Mouse (Mus musculus) embryonic fibroblast, embryonic 13.5 days (primary cell): ENCODE data around the gene Osbp. TPM values are rescaled to one million over a fixed set of nuclear protein-coding genes. Genes with fewer than 3 reads are reported as not detected.

ENCODE experiments used
- H3K27ac ChIP-seq: 2 replicates; pipeline ENCODE4 v1.5.1; 2012; ENCODE audit warnings: low read length, control low read depth, inconsistent platforms; ENCODE audit not compliant: insufficient read depth
- H3K4me1 ChIP-seq: 2 replicates; pipeline ENCODE4 v1.6.1; 2011; ENCODE audit warnings: low read length; ENCODE audit not compliant: control insufficient read depth, insufficient read depth
- H3K4me3 ChIP-seq: 2 replicates; pipeline ENCODE4 v1.5.1; 2011; ENCODE audit warnings: mild to moderate bottlenecking, control low read depth, low read length; ENCODE audit not compliant: insufficient read depth
- CTCF ChIP-seq: IDR thresholded peaks from 2 replicates; pipeline ENCODE4 v1.5.1; 2011; ENCODE audit warnings: mild to moderate bottlenecking, control low read depth, low read length, moderate library complexity, borderline replicate concordance; ENCODE audit not compliant: insufficient read depth
- POLR2A ChIP-seq: IDR thresholded peaks from 2 replicates; pipeline ENCODE4 v1.6.1; 2011; ENCODE audit warnings: low read depth, mild to moderate bottlenecking, control low read depth, low read length, moderate library complexity
- polyA plus RNA-seq: library from polyadenylated mRNA; stranded (reverse); fragments of >200 nt; gene quantifications from 2 replicates; pipeline ENCODE4 v1.2.4, GENCODE M21; 2011; ENCODE audit warnings: low read depth; ENCODE audit not compliant: missing spikeins, insufficient read length

The Osbp gene
- polyA plus RNA-seq, 1 experiment, result 54.4 TPM

- TF ChIP-seq POLR2A (no peak), CTCF (no peak)
- Histone ChIP-seq H3K4me3 (no peak overlapping the region), H3K27ac (no peak overlapping the region), H3K4me1 (peaks cover 13% of the 10 kb centered on the region)
Measured at GRCm38 (mm10) chr19:12004216-12005008, 38.7 kb downstream of the Osbp start.

GRCm38 (mm10) chr19:12005376-12006360 lies 39.9 kb downstream of the Osbp start:
- no peak for TF ChIP-seq CTCF
- TF ChIP-seq POLR2A, result peak; percentile 39; the same call in 1 of the 2 replicates
- H3K4me1 ChIP-seq, result peaks cover 13% of the 10 kb centered on the region
- peak overlapping the region; percentile 65 for H3K27ac ChIP-seq
- H3K4me3 ChIP-seq, result peak overlapping the region; percentile 89

GRCm38 (mm10) chr19:12006361-12006947 lies 40.7 kb downstream of the Osbp start:
- peak overlapping the region; percentile 47 for H3K4me3 ChIP-seq
- peaks cover 13% of the 10 kb centered on the region for H3K4me1 ChIP-seq
- peak overlapping the region; percentile 65 for H3K27ac ChIP-seq
- TF ChIP-seq CTCF, result no peak
- no peak for TF ChIP-seq POLR2A

GRCm38 (mm10) chr19:12007105-12007931 lies 41.6 kb downstream of the Osbp start:
- peaks cover 13% of the 10 kb centered on the region for H3K4me1 ChIP-seq
- peak; percentile 28; the same call in 1 of the 2 replicates for TF ChIP-seq CTCF
- no peak for TF ChIP-seq POLR2A
- H3K27ac ChIP-seq, result no peak overlapping the region; the same call in 1 of the 2 replicates
- H3K4me3 ChIP-seq, result peak overlapping the region; percentile 47

- TF ChIP-seq POLR2A, result no peak
- TF ChIP-seq CTCF, result no peak
- Histone ChIP-seq H3K4me3 (peak overlapping the region; percentile 19), H3K27ac (peak overlapping the region; percentile 38; the same call in 1 of the 2 replicates), H3K4me1 (peaks cover 8% of the 10 kb centered on the region)
Measured at GRCm38 (mm10) chr19:12008410-12009380, 43.0 kb downstream of the Osbp start.

- Histone ChIP-seq H3K4me3 (peak overlapping the region; percentile 64), H3K4me1 (peaks cover 4% of the 10 kb centered on the region), H3K27ac (peak overlapping the region; percentile 72)
- TF ChIP-seq POLR2A (no peak), CTCF (no peak)
Measured at GRCm38 (mm10) chr19:12009501-12010280, 44.0 kb downstream of the Osbp start.

GRCm38 (mm10) chr19:12010281-12010771 lies 44.6 kb downstream of the Osbp start:
- Histone ChIP-seq H3K27ac (peak overlapping the region; percentile 72), H3K4me1 (0 out of 2 replicates have a peak, but pooled peaks cover 4% of the 10 kb centered on the region), H3K4me3 (peak overlapping the region; percentile 64)
- TF ChIP-seq POLR2A (peak; percentile 68), CTCF (no peak)
